Mouse (Mus musculus) cortical plate, adult 2 months (tissue): ENCODE measurements around the gene 3110070M22Rik. TPM values are rescaled to one million over a fixed set of nuclear protein-coding genes. Genes with fewer than 3 reads are reported as not detected.

Experiments used
- H3K27ac ChIP-seq: fragments of 200-500 bp; 2 replicates; pipeline ENCODE4 v1.5.1; 2012; ENCODE audit warnings: low read length, control low read depth, inconsistent platforms; ENCODE audit not compliant: insufficient read depth
- H3K4me1 ChIP-seq: fragments of 200-500 bp; 2 replicates; pipeline ENCODE4 v1.6.1; 2011; ENCODE audit warnings: low read length; ENCODE audit not compliant: control insufficient read depth, insufficient read depth
- H3K4me3 ChIP-seq: fragments of 200-500 bp; 2 replicates; pipeline ENCODE4 v1.5.1; 2011; ENCODE audit warnings: mild to moderate bottlenecking, low read length, control low read depth; ENCODE audit not compliant: insufficient read depth
- CTCF ChIP-seq: fragments of 200-500 bp; IDR thresholded peaks from 2 replicates; pipeline ENCODE4 v1.5.1; 2011; ENCODE audit warnings: mild to moderate bottlenecking, control low read depth, low read length; ENCODE audit not compliant: insufficient read depth; ENCODE audit errors: extremely low read depth
- POLR2A ChIP-seq: fragments of 200-500 bp; IDR thresholded peaks from 2 replicates; pipeline ENCODE4 v1.6.1; 2011; ENCODE audit warnings: mild to moderate bottlenecking, low read length, control low read depth; ENCODE audit not compliant: insufficient read depth; ENCODE audit errors: extremely low read depth
- polyA plus RNA-seq: library from polyadenylated mRNA; depleted of rRNA; stranded (reverse); fragments of >200 nt; gene quantifications from 2 replicates; pipeline ENCODE4 v1.2.3, GENCODE M21; 2012; rRNA removed

Gene 3110070M22Rik
- polyA plus RNA-seq, 1 experiment, result 0.84 TPM

DNA sequence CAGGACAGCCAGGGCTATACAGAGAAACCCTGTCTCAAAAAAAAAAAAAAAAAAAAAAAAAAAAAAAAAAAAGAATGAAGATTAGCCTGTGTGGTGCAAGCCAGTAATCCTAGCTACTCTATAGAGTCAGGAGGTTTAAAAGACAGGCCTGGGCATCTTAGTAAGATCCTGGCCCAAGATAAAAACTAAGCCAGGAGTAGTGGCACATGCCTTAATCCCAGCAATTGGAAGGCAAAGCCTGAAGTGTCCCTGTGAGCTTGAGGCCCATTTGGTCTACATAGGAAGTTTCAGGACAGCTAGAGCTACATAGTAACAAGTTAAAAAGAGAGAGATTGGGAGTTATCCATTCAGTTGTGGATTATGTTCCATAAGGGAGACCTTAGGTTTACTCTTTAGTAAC is 33.1 kb downstream of the 3110070M22Rik start:
- Histone ChIP-seq H3K4me1 (no peaks in the 10 kb centered on the region), H3K27ac (no peak overlapping the region), H3K4me3 (no peak overlapping the region)
- TF ChIP-seq CTCF, result no peak
- no peak for TF ChIP-seq POLR2A

DNA sequence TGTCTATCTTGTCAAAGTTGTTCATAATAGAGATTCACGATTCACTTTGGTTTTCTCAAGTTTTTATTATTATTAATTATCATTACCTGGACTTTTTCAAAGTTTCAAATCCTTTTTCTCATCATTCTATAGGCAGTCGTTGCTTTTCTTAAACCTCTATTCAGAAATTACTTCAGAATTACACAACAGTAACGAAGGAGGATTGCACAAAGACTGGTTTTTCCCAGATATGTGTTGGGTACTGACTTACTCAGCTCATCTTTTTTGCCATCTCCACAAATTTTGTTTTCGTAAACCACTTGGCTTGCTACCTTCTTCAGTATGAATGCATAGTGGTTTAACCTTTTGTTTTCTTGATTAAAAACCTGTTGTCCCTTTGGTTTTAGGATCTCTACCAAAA is 34.6 kb downstream of the 3110070M22Rik start:
- Histone ChIP-seq H3K27ac (no peak overlapping the region), H3K4me1 (no peaks in the 10 kb centered on the region), H3K4me3 (no peak overlapping the region)
- TF ChIP-seq POLR2A (no peak), CTCF (no peak)

DNA sequence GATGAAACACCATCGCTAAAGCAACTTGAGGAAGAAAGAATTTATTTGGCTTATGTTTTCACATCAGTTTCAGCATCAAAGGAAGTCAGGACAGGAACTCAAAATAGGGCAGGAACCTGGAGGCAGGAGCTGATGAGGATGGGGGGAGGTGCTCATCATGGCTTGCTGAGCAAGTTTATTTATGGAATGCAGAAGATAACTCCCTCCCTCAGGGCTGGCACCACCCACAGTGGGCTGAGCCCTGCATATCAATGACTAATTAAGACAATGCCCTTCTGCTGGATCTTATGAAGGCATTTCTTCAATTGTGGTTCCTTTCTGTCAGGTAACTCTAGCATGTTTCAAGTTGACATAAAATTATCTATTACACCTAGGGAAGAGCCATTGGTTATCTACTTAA is 45.9 kb downstream of the 3110070M22Rik start:
- Histone ChIP-seq H3K27ac (no peak overlapping the region), H3K4me1 (no peaks in the 10 kb centered on the region), H3K4me3 (no peak overlapping the region)
- TF ChIP-seq CTCF (no peak), POLR2A (no peak)

Other genes with a start within 250 kb of the 3110070M22Rik start
- 52.6 and 54.8 TPM in 2 replicates for gene Paip1, start 59.8 kb downstream of the 3110070M22Rik start, polyA plus RNA-seq
- gene 4833420G17Rik, start 25.6 kb downstream of the 3110070M22Rik start, polyA plus RNA-seq, result 58.9 and 68.4 TPM in 2 replicates
- 8.3 and 14.7 TPM in 2 replicates for gene Tmem267, start 344 bp downstream of the 3110070M22Rik start, polyA plus RNA-seq
- gene Ccl28, start 135.4 kb upstream of the 3110070M22Rik start, polyA plus RNA-seq, result 0.17 and 0.26 TPM in 2 replicates
- gene Hmgcs1, start 202.0 kb upstream of the 3110070M22Rik start, polyA plus RNA-seq, result 186 and 222 TPM in 2 replicates